Mouse (Mus musculus): ENCODE data around the gene Casp9.

Casp9 gene

DNA sequence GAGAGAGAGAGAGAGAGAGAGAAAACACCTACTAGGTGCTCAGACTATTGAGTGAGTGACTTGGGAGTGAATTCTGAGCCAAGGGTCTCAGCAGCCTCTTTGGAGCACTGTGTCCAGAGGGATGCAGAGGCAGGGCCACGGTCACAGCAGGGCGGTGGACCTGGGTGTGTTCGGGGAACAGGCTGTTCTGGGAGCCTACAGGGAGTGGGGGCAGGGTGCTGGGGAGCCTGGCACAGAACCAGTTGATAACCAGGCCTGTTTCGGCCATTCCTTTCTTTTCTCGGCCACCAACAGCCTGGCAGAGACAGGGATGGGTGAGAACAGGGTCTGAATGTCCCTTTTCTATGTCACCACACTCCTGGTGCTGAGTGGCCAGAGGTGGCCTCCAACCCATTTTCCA, 69.5 kb downstream of the Casp9 start:
- DNase-seq (ENCODE audit: low read depth in 1 of 2, low spot score in 2 of 2), result no peak

DNA sequence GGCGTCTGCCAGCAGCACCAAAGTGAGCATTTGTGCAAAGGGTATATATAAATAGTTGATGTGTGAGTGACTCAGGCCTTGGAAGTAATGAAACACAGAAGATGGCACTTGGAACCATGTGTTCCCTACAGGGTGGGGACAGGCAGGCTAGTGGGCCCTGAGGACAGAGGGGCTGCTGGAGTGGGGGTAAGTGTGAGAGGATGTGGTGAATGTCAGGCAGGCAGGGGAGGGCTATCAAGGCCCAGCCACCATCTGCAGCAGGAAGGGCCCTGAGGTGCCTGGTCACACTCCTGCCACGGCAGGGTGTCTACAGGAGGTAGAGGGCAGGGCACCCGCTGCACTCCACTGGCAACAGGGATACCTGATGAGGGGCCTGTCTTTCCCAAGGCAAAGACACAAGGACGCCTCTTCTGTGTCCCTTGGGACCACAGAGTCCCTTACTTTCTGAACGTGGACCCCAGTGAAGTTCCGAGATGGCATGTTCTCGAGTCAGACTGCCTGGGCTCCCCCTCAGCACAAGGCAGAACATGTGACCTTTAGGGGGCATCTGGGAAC, 70.4 kb downstream of the Casp9 start:
- DNase-seq (ENCODE audit: low read depth in 1 of 2, low spot score in 2 of 2), result no peak

DNA sequence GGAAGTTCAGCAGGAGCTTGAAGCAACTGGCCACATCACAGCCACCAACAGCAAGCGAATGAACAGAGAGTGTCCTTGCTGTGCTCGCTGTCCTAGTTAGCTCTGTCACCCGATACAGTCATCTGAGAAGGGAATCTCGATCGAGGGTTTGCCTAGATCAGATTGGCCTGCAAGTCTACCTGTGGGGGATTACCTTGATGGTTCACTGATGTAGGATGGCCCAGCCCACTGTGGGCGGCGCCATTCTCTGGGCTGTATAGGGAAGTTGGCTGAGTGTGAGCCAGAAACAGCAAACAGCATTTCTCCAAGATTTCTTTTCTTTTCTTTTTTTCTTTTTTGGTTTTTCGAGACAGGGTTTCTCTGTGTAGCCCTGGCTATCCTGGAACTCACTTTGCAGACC, 71.1 kb downstream of the Casp9 start:
- no peak for DNase-seq (ENCODE audit: low read depth in 1 of 2, low spot score in 2 of 2)

DNA sequence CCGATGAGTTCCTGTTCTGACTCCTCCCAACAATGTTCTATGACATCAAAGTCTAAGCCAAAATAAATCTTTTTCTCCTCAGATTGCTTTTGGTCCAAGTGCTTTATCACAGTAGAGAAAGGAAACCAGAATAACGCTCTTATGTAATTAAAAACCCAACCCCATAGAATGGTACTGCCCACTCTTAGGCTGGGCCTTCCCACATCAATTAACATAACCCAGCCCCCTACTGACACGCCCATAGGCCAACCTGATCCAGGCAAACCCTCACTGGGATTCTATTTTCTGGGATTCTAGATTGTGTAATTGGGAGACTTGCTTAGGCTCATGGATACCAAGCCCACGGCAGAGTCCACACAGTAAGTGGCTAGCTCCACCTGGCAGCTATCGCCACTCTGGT, 71.6 kb downstream of the Casp9 start:
- DNase-seq (ENCODE audit: low read depth in 1 of 2, low spot score in 2 of 2), result no peak
